23 mouse cellular contexts compared by ENCODE assay signal in genomic region chr16:37967415-37967814, GRCm38 (mm10). TPM values are rescaled to one million over a fixed set of nuclear protein-coding genes. Genes with fewer than 3 reads are reported as not detected.
DNase-seq lines count a peak whose midpoint lies in the region; ATAC-seq and TF ChIP-seq lines count a peak whose summit lies in the region.
"Had no signal": no experiment of that assay in that cellular context is flagged by ENCODE, and none has a peak within 500 bp of the region (broad histone marks: within the 10 kb centered on the region; RNA-seq: fewer than 3 reads in every experiment).

No protein-coding gene starts in this region.

- peaks cover 19% of the 10 kb centered on the region for H3K4me1 ChIP-seq in kidney, postnatal 0 days (replicated peaks; ENCODE audit: insufficient read depth, low read length)
- peaks cover 30% of the 10 kb centered on the region for H3K4me1 ChIP-seq in forebrain, embryonic 12.5 days

- WGBS in kidney, postnatal 0 days, result 69% methylated on average over 2 of the region's 2 CpGs
- 63% methylated on average over 2 of the region's 2 CpGs for WGBS in forebrain, embryonic 12.5 days

- H3K27me3 ChIP-seq in kidney, postnatal 0 days (ENCODE audit: insufficient read depth, low read length), result no peaks in the 10 kb centered on the region
- no peaks in the 10 kb centered on the region for H3K27me3 ChIP-seq in forebrain, embryonic 12.5 days
- H3K27me3 ChIP-seq: embryonic facial prominence, embryonic 15.5 days; forebrain, embryonic 13.5 days; heart, embryonic 12.5 days; liver, embryonic 15.5 days; neural tube, embryonic 13.5 days had no signal

- no peak overlapping the region for H3K9ac ChIP-seq in kidney, postnatal 0 days (ENCODE audit: low read depth, low read length)
- H3K9ac ChIP-seq in forebrain, embryonic 12.5 days, result no peak overlapping the region
- H3K9ac ChIP-seq: embryonic facial prominence, embryonic 15.5 days; forebrain, embryonic 13.5 days; heart, embryonic 12.5 days; liver, embryonic 15.5 days; neural tube, embryonic 13.5 days had no signal

- no peak overlapping the region for H3K27ac ChIP-seq in kidney, postnatal 0 days
- no peak overlapping the region for H3K27ac ChIP-seq in forebrain, embryonic 12.5 days
- H3K27ac ChIP-seq: embryonic facial prominence, embryonic 15.5 days; forebrain, embryonic 13.5 days; liver, embryonic 15.5 days; midbrain, embryonic 10.5 days; neural tube, embryonic 13.5 days had no signal

- no peak for DNase-seq in kidney, postnatal 0 days (ENCODE audit: low spot score)
- no peak for DNase-seq in kidney, adult 18-20 months
- DNase-seq in thymus, postnatal 14 days, result peak; percentile 48
- DNase-seq in thymus, adult 18-20 months, result no peak
- peak; percentile 15 for DNase-seq in MEL-GATA-1-ER (ENCODE audit: extremely low read depth, low read depth)
- DNase-seq in induced T-regulatory cell, adult 2 months (ENCODE audit: low read depth), result peak; percentile 13
- DNase-seq in ovary, adult 18-20 months (ENCODE audit: low spot score), result no peak
- DNase-seq: adrenal gland, postnatal 10 days; cerebellum, adult 9-11 months; heart, postnatal 36 days; kidney, adult 9 months; kidney, postnatal 4 days; lung, postnatal 4 days; right cerebral cortex, postnatal 25 days; thymus, postnatal 36 days had no signal

- H3K4me2 ChIP-seq in kidney, postnatal 0 days (ENCODE audit: low read length), result no peak overlapping the region
- no peak overlapping the region for H3K4me2 ChIP-seq in forebrain, embryonic 12.5 days
- H3K4me2 ChIP-seq: embryonic facial prominence, embryonic 15.5 days; forebrain, embryonic 13.5 days; heart, embryonic 12.5 days; liver, embryonic 15.5 days; neural tube, embryonic 13.5 days had no signal

- peak; percentile 15; the same call in 1 of the 2 replicates for TF ChIP-seq CTCF in kidney, postnatal 0 days (IDR thresholded peaks at IDR 0.05; ENCODE audit: low read depth)

- no peaks in the 10 kb centered on the region for H3K9me3 ChIP-seq in kidney, postnatal 0 days (replicated peaks; ENCODE audit: low read length)
- H3K9me3 ChIP-seq in forebrain, embryonic 12.5 days, result no peaks in the 10 kb centered on the region
- H3K9me3 ChIP-seq: embryonic facial prominence, embryonic 15.5 days; forebrain, embryonic 13.5 days; heart, embryonic 12.5 days; liver, embryonic 15.5 days; midbrain, embryonic 10.5 days; neural tube, embryonic 13.5 days had no signal

- no peaks in the 10 kb centered on the region for H3K36me3 ChIP-seq in kidney, postnatal 0 days (ENCODE audit: insufficient read depth, low read length)
- no peaks in the 10 kb centered on the region for H3K36me3 ChIP-seq in forebrain, embryonic 12.5 days (replicated peaks)
- H3K36me3 ChIP-seq: embryonic facial prominence, embryonic 15.5 days; heart, embryonic 12.5 days; liver, embryonic 15.5 days; midbrain, embryonic 10.5 days; neural tube, embryonic 13.5 days had no signal

- H3K4me3 ChIP-seq in kidney, postnatal 0 days (replicated peaks; ENCODE audit: low read depth, low read length), result no peak overlapping the region
- no peak overlapping the region for H3K4me3 ChIP-seq in forebrain, embryonic 12.5 days (replicated peaks)
- H3K4me3 ChIP-seq: embryonic facial prominence, embryonic 15.5 days; forebrain, embryonic 13.5 days; heart, embryonic 12.5 days; liver, embryonic 15.5 days; midbrain, embryonic 10.5 days; neural tube, embryonic 13.5 days had no signal

- ATAC-seq in kidney, postnatal 0 days (replicated peaks; ENCODE audit: low FRiP score, low read depth), result no peak
- ATAC-seq in forebrain, embryonic 12.5 days (ENCODE audit: low FRiP score), result no peak
- ATAC-seq: forebrain, embryonic 13.5 days; hindbrain, embryonic 16.5 days had no signal

RNA-seq across cellular contexts. Expression of gene Gpr156, which starts 51.1 kb away (rescaled TPM):
- polyA plus RNA-seq in kidney, postnatal 0 days (2015; fragmentation: Nextera tagmentation; extraction: Ambion mirVana), result 0.55 and 0.59 TPM in 2 replicates
- 4.6 and 5.4 TPM in 2 replicates for polyA plus RNA-seq in forebrain, embryonic 12.5 days (2016; fragmentation: Nextera tagmentation; extraction: Ambion mirVana)
- polyA plus RNA-seq: liver, embryonic 15.5 days had no signal

Comparison
In these comparisons a context has a peak if more than half of its experiments do, and no peak if none do; other contexts are left out.
1. DNase-seq: peak in thymus, postnatal 14 days (single experiment), MEL-GATA-1-ER (single experiment) and induced T-regulatory cell, adult 2 months (single experiment); none in kidney, postnatal 0 days (single experiment), kidney, adult 18-20 months (single experiment), thymus, adult 18-20 months (0 of 2) and ovary, adult 18-20 months (single experiment).